Mouse (Mus musculus) heart, embryonic 12.5 days (tissue): ENCODE data around the gene Gpld1. TPM values are rescaled to one million over a fixed set of nuclear protein-coding genes. Genes with fewer than 3 reads are reported as not detected.

Experiments used
- ATAC-seq: fragments of 200-750 bp; cut with Nextera tagmentation; 2 replicates; pipeline ENCODE4 v1.8.0; 2017; ENCODE audit warnings: moderate TSS enrichment, moderate library complexity; ENCODE audit not compliant: insufficient number of reproducible peaks, low FRiP score
- H3K27ac ChIP-seq: fragments of 300-500 bp; sonication (generic); 2 replicates; pipeline ENCODE4 v1.5.1; 2016; ENCODE audit warnings: mild to moderate bottlenecking, moderate library complexity; ENCODE audit not compliant: poor library complexity, severe bottlenecking
- H3K27me3 ChIP-seq: fragments of 300-500 bp; sonication (generic); replicated peaks from 2 replicates; pipeline ENCODE4 v1.6.1; 2016; ENCODE audit warnings: mild to moderate bottlenecking, moderate library complexity
- H3K36me3 ChIP-seq: fragments of 300-500 bp; sonication (generic); 2 replicates; pipeline ENCODE4 v1.6.1; 2016; ENCODE audit warnings: mild to moderate bottlenecking, moderate library complexity
- H3K4me1 ChIP-seq: fragments of 300-500 bp; sonication (generic); replicated peaks from 2 replicates; pipeline ENCODE4 v1.6.1; 2016; ENCODE audit warnings: mild to moderate bottlenecking
- H3K4me2 ChIP-seq: fragments of 300-500 bp; sonication (generic); 2 replicates; pipeline ENCODE4 v1.6.1; 2016; ENCODE audit warnings: mild to moderate bottlenecking, moderate library complexity
- H3K4me3 ChIP-seq: fragments of 300-500 bp; sonication (generic); 2 replicates; pipeline ENCODE4 v1.5.1; 2016; ENCODE audit warnings: mild to moderate bottlenecking
- H3K9ac ChIP-seq: fragments of 300-500 bp; sonication (generic); 2 replicates; pipeline ENCODE4 v1.6.1; 2016; ENCODE audit warnings: mild to moderate bottlenecking, moderate library complexity
- H3K9me3 ChIP-seq: fragments of 300-500 bp; sonication (generic); replicated peaks from 2 replicates; pipeline ENCODE4 v1.6.1; 2016; ENCODE audit warnings: mild to moderate bottlenecking, moderate library complexity
- WGBS: fragments of 180-500 bp; shearing (Covaris S2); methylation state at CpG from one replicate; pipeline ENCODE4 v1.1.7; 2016; 5-methylcytosine and 5-hydroxymethylcytosine counted together
- polyA plus RNA-seq: library from polyadenylated mRNA; unstranded; fragments of >200 nt; fragmentation: Nextera tagmentation; extraction: Ambion mirVana; gene quantifications from 2 replicates; pipeline ENCODE4 v1.2.1, GENCODE M21; 2016

Gpld1 gene
- polyA plus RNA-seq, 1 experiment from 2014 or later: 0.15 TPM

DNA sequence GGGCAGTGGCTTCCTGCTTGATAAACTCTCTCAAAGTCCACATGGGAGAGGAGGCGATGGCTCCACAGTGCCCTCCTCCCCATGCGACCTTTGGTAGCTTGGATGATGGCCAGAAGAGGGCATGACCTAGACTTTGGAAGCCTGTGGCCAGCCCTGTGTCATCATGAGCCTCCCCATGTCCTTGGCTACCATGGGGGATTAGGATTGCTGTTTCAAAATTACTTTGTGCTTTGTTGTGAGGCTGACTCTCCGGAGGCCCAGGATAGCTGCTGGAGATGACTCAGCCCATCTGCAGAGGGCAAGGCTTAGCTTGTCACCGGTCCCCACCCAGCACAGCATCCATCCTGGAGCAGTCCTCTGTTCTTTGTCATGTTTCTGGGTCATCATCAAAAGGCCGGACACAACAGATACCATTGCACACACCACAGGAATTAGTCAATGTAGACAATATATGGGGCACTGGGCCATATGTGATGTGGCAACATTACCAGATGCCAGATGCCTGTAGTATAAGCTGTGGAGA, 34.9 kb downstream of the Gpld1 start:
- Histone ChIP-seq H3K36me3 (no peaks in the 10 kb centered on the region), H3K27ac (no peak overlapping the region), H3K9me3 (no peaks in the 10 kb centered on the region), H3K27me3 (no peaks in the 10 kb centered on the region), H3K4me2 (no peak overlapping the region), H3K4me1 (0 out of 2 replicates have a peak, but pooled peaks cover 5% of the 10 kb centered on the region), H3K9ac (no peak overlapping the region), H3K4me3 (no peak overlapping the region)
- WGBS: 75% methylated on average over 5 of the region's 5 CpGs
- no peak for ATAC-seq

DNA sequence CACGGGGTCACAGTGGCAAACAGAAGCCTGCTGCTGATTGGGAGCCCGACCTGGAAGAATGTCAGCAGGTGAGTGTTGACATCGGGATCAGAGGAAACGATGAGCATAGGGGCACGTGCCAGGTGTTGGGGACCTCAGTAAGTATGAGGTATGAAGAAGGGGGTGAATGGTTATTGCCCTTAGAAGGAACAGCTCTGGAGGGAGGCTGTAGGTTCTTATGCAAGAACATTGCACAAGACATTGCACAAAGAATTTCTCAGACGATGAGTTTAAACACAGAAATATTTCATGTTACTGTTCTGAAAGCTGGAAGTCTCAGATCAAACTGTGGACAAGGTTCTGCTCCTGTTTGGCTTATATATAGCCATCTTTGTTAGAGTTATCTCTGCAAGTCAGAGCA, 38.1 kb downstream of the Gpld1 start:
- H3K27me3 ChIP-seq: no peaks in the 10 kb centered on the region
- H3K9ac ChIP-seq: no peak overlapping the region
- H3K36me3 ChIP-seq: no peaks in the 10 kb centered on the region
- no peak overlapping the region for H3K4me2 ChIP-seq
- H3K27ac ChIP-seq: no peak overlapping the region
- no peak overlapping the region for H3K4me3 ChIP-seq
- 0 out of 2 replicates have a peak, but pooled peaks cover 5% of the 10 kb centered on the region for H3K4me1 ChIP-seq
- ATAC-seq: no peak
- 78% methylated on average over 6 of the region's 6 CpGs for WGBS
- no peaks in the 10 kb centered on the region for H3K9me3 ChIP-seq

DNA sequence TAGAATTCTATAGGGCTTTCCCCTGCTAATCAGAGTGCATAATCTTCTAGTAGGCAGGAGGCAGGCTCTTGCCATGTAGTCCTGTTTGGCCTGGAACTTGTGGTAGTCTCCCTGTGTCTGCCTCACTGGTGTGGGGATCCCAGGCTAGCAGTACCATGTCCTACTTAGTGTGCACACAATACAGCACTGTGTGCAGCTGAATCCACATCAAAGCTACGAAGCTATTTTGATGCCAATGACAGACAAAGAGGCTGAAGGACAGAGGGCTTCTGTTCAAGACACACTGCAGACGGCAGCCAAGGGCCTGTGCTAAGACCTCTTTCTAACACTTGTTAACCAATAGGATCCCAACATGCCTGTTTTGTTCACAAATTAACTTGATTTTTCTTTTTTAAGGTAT, 42.5 kb downstream of the Gpld1 start:
- no peak overlapping the region for H3K4me3 ChIP-seq
- WGBS: 54% methylated on average over 2 of the region's 2 CpGs
- no peak overlapping the region for H3K27ac ChIP-seq
- peaks cover 10% of the 10 kb centered on the region for H3K36me3 ChIP-seq
- no peaks in the 10 kb centered on the region for H3K27me3 ChIP-seq
- no peaks in the 10 kb centered on the region for H3K9me3 ChIP-seq
- no peak overlapping the region for H3K4me2 ChIP-seq
- ATAC-seq: no peak
- H3K9ac ChIP-seq: no peak overlapping the region
- 0 out of 2 replicates have a peak, but pooled peaks cover 5% of the 10 kb centered on the region for H3K4me1 ChIP-seq

DNA sequence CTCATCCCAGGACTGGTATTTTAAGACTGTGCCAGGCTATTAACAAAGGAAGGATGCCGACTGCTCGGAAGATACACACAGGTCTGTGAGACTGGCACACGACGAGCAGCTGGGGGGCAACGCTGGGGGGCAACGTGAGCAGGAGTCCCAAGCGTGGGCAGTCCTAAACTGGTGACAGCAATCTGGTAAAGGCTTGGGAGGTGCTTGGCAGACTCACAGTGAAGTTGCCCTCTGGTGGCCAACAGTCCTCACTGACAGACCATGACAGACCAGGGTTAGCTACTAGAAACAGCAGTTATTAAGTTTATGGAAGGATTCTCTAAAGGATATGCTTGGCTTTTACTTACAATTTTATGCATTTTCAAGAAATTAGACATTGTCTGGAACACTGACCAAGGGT, 45.4 kb downstream of the Gpld1 start:
- 0 out of 2 replicates have a peak, but pooled peaks have one; percentile 53 for ATAC-seq
- Histone ChIP-seq H3K36me3 (peaks cover 33% of the 10 kb centered on the region), H3K9me3 (no peaks in the 10 kb centered on the region), H3K4me3 (no peak overlapping the region), H3K4me1 (no peaks in the 10 kb centered on the region), H3K27ac (no peak overlapping the region), H3K4me2 (no peak overlapping the region), H3K27me3 (no peaks in the 10 kb centered on the region), H3K9ac (no peak overlapping the region)
- 36% methylated on average over 7 of the region's 7 CpGs for WGBS

DNA sequence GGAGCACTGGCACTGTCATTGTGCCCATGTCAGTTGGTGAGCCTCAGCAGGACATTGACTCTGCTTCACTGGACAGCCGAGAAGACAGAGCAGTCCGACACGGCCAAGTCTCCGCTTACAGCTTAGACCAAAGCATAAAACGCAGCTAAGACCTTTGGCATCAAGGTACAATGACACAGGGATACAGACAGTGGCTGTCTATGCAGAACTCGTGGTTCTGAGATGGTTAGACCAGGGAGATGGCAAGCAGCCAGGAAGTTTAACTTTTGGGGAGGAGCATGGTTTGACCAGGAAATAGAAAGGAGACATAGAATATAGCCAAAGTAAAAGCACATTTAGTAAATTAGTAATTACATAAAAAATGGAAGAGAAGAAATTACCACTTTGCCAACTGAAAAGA, 46.1 kb downstream of the Gpld1 start:
- WGBS: 80% methylated on average over 6 of the region's 6 CpGs
- Histone ChIP-seq H3K27me3 (no peaks in the 10 kb centered on the region), H3K4me2 (no peak overlapping the region), H3K9ac (no peak overlapping the region), H3K36me3 (peaks cover 39% of the 10 kb centered on the region), H3K27ac (no peak overlapping the region), H3K9me3 (no peaks in the 10 kb centered on the region), H3K4me1 (no peaks in the 10 kb centered on the region), H3K4me3 (no peak overlapping the region)
- ATAC-seq: no peak

DNA sequence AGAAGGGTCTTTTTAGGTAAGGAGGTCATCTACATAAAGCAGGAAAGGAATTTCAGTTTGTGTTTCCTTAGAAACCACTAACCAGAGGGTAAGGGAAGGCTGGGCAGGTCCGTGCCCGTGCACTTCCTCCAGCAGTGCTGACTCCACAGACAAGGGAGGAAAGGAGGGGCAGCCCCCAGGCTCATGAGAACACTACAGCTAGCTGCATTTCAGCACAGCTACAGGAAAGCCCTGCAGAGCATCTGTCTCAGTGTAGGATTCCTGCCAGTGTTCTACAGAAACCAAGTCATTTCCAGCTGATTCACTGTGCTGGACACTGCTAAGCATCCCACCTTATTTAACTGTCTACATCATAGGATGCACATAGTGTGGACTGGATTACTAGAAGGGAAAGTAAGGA, 50.2 kb downstream of the Gpld1 start:
- no peak overlapping the region for H3K4me3 ChIP-seq
- 46% methylated on average over 2 of the region's 2 CpGs for WGBS
- no peaks in the 10 kb centered on the region for H3K27me3 ChIP-seq
- H3K9me3 ChIP-seq: no peaks in the 10 kb centered on the region
- ATAC-seq: no peak
- H3K4me2 ChIP-seq: no peak overlapping the region
- no peak overlapping the region for H3K9ac ChIP-seq
- H3K4me1 ChIP-seq: no peaks in the 10 kb centered on the region
- no peak overlapping the region for H3K27ac ChIP-seq
- H3K36me3 ChIP-seq: peaks cover 80% of the 10 kb centered on the region

DNA sequence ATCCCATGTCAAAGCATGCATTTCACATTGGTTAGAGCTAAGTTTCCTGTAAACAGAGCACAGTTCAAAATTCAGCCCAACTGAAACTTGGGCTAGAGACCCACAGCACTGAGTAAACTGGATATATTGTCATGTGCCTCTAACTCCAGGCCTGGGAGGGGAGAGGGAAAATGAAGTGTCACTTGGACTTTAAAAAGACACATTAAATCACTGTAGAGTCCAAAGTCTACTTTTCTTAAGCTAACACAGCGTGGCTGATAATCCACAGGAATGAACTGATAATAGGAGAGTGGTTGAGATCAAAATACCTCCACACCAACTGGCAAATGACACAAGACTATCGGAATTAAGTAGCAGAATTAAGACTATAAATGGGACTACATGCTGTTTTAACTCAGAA, 56.6 kb downstream of the Gpld1 start:
- Histone ChIP-seq H3K27ac (no peak overlapping the region), H3K36me3 (peaks cover 81% of the 10 kb centered on the region), H3K4me2 (no peak overlapping the region), H3K9me3 (no peaks in the 10 kb centered on the region), H3K27me3 (no peaks in the 10 kb centered on the region), H3K4me3 (no peak overlapping the region), H3K4me1 (peaks cover 3% of the 10 kb centered on the region; the same call in 1 of the 2 replicates), H3K9ac (no peak overlapping the region)
- 67% methylated on average over 2 of the region's 2 CpGs for WGBS
- no peak for ATAC-seq

DNA sequence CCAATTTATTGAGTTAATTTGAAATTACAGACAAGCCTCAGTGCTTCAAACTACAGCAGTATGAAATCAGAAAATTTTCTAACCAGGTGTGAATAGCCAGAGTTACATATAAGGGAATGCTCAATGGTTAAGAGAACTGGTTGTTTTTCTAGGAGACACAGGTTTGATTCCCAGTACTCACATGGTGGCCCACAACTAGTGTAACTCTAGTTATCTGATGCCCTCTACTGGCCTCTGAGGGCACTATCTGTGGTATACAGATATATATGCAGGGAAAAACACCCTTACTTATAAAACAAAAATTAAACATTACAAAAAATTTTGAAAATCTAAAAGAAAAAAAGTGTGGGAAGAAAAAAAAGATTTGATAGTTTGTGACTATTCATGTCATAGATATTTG, 60.0 kb downstream of the Gpld1 start:
- H3K9ac ChIP-seq: no peak overlapping the region
- peaks cover 64% of the 10 kb centered on the region for H3K36me3 ChIP-seq
- no peaks in the 10 kb centered on the region for H3K27me3 ChIP-seq
- ATAC-seq: no peak
- no peak overlapping the region for H3K4me2 ChIP-seq
- H3K4me1 ChIP-seq: peaks cover 3% of the 10 kb centered on the region; the same call in 1 of the 2 replicates
- H3K4me3 ChIP-seq: no peak overlapping the region
- H3K9me3 ChIP-seq: no peaks in the 10 kb centered on the region
- no peak overlapping the region for H3K27ac ChIP-seq

DNA sequence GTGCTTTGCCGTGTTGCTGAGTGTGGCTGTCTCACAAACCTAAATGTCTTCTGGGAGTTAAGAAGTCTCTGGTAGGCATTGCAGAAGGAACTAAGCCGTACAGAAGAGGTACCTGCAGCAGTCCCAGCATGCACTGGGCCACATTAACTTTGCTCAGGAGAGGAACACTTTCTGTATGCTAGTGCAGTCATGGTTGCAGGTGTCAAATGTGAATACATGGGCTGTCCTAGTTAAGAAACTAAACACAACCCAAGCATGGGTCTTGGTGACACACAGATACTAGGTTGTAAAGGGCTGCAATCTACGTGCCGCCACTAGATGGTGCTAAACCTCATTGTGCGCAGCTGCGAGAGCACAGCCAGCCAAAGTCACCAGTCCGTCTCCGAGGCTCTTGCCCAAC, 64.2 kb downstream of the Gpld1 start:
- H3K9me3 ChIP-seq: no peaks in the 10 kb centered on the region
- H3K4me3 ChIP-seq: no peak overlapping the region
- no peak overlapping the region for H3K27ac ChIP-seq
- no peak overlapping the region for H3K4me2 ChIP-seq
- WGBS: 86% methylated on average over 6 of the region's 8 CpGs
- H3K27me3 ChIP-seq: no peaks in the 10 kb centered on the region
- H3K36me3 ChIP-seq: peaks cover 32% of the 10 kb centered on the region
- no peaks in the 10 kb centered on the region for H3K4me1 ChIP-seq
- no peak for ATAC-seq
- no peak overlapping the region for H3K9ac ChIP-seq

DNA sequence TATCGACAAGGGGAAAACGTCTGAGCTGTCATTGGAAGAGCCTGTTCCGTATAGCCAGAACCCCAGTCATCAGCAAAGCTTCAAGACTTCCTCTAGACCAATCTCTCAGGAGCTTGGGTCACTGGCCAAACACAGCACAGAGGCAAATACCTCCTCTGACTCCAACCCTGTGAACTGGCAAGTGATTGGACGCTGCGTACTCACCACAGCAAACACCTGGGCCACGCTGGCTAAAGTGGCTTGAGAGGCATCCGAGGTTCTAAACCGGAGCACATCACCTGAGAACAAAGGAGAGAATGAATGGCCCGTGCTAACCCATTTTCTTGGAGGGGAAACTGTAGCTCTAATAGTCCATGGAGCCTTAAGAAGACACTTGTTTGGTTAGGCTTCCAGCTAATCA, 75.4 kb downstream of the Gpld1 start:
- Histone ChIP-seq H3K4me2 (peak overlapping the region; percentile 75), H3K9ac (no peak overlapping the region), H3K9me3 (no peaks in the 10 kb centered on the region), H3K36me3 (peaks cover 11% of the 10 kb centered on the region; the same call in 1 of the 2 replicates), H3K4me3 (no peak overlapping the region), H3K27me3 (no peaks in the 10 kb centered on the region), H3K27ac (no peak overlapping the region), H3K4me1 (peaks cover 18% of the 10 kb centered on the region)
- 92% methylated on average over 9 of the region's 9 CpGs for WGBS
- ATAC-seq: no peak

DNA sequence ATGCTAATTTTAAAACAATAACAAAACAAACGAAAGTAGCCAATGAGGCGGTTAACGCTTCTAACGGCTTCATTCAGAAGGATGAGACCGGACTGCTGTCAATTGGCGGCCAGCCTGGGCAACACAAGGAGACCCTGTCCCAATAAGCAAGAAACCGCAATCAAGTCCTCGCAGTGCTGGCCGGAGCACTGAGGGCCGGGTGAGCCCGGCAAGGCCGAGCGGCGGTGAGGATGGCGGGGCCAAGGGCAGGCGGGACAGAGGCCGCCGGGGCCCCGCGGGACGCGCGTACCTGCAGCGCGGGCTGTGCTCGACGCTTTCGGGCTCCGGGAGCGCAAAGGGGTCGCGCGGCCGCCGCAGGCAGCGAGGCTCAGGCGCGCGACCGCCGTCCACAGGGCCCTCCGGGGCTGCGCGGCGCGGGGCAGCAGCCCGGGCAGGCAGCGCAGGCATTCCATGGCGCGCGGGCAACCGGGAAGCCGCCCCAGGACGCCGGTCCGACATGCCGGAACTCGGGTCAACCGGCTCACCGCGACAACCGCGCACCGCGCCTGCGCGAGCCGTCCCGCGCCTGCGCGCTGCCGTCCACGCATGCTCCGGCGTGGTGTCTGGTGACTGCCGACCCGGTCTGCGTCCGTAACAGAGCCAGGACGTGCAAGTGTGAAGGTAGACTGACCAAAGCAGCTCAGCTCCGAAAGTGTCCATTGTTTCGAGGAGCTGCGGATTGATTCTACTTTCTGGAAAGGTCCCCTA, 77.0 kb downstream of the Gpld1 start, which contains the start of gene Mrs2:
Gene Mrs2, minus strand, starts transcription at position 587 of the 747 bp plus-strand sequence.
- peak; percentile 94 for ATAC-seq
- peak within 1 kb of the TSS; percentile 90 for H3K9ac ChIP-seq
- peaks cover 11% of the 10 kb centered on the region; the same call in 1 of the 2 replicates for H3K36me3 ChIP-seq
- H3K4me1 ChIP-seq: peaks cover 18% of the 10 kb centered on the region
- peak within 1 kb of the TSS; percentile 77 for H3K4me3 ChIP-seq
- WGBS: under 1% methylated on average over 84 of the region's 84 CpGs
- peak within 1 kb of the TSS; percentile 65 for H3K27ac ChIP-seq
- H3K4me2 ChIP-seq: peak within 1 kb of the TSS; percentile 75
- no peaks in the 10 kb centered on the region for H3K9me3 ChIP-seq
- H3K27me3 ChIP-seq: no peaks in the 10 kb centered on the region
